Mouse (Mus musculus): ENCODE measurements around the gene Dlg1. TPM values are rescaled to one million over a fixed set of nuclear protein-coding genes. Genes with fewer than 3 reads are reported as not detected.
A peak's percentile ranks its signal among the peaks of the same experiment; 100 is the strongest.

Gene Dlg1
- total RNA-seq, 1 experiment: 70.3 TPM

DNA sequence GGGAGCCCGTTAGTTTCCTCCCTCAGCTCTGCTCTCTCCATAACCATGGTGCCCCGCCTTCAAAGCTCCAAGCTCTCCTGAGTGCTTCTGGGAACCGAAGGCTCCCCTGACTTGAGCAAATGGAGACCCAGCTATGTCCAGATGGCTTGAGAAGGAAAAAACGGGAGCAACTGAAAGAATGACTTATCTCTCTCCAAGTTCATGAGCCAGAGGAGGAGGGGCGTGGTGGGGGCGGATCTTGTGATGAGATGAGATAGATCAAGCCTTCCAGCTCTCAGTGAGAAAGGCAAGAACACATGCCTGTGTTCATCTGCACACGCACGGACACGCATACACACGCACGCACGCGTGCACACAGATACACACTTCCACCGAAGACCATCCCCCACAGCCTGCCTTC lies 220.1 kb downstream of the Dlg1 start:
- Histone ChIP-seq H3K4me3 (ENCODE audit: insufficient read depth in 1 of 2, low read depth in 1 of 2, low read length in 2 of 2, poor library complexity in 1 of 2, severe bottlenecking in 1 of 2) (peak overlapping the region in 1 of 2 experiments; percentile 8; a peak in 1 of 4 replicates), H3K9me3 (ENCODE audit: control insufficient read depth, insufficient read depth, low read depth, low read length) (no peaks in the 10 kb centered on the region), H3K36me3 (ENCODE audit: control insufficient read depth, insufficient read depth, low read length, poor library complexity, severe bottlenecking) (no peaks in the 10 kb centered on the region), H3K4me1 (ENCODE audit: control insufficient read depth in 2 of 2, insufficient read depth in 2 of 2, low read length in 2 of 2, poor library complexity in 1 of 2) (peaks cover 7 to 18% of the 10 kb centered on the region in 2 experiments; a peak in 2 of 4 replicates), H3K27ac (ENCODE audit: insufficient read depth, low read depth, low read length, poor library complexity, severe bottlenecking) (no peak overlapping the region), H3K9ac (ENCODE audit: insufficient read depth, low read depth, low read length, poor library complexity, severe bottlenecking) (no peak overlapping the region)
- in situ Hi-C loops (cut with MboI; ENCODE audit: low sequenced_read_pairs in 2 of 2, unreplicated experiment in 2 of 2): no loop called here
- no peak for DNase-seq (ENCODE audit: low read depth, low spot score)
- TF ChIP-seq HCFC1 (IDR thresholded peaks at IDR 0.05; ENCODE audit: borderline replicate concordance, insufficient read depth, low read length) (no peak), ZC3H11A (IDR thresholded peaks at IDR 0.05; ENCODE audit: borderline replicate concordance, low read depth, low read length) (no peak), ZNF384 (IDR thresholded peaks at IDR 0.05; ENCODE audit: low read depth, low read length) (no peak), MAFK (IDR thresholded peaks at IDR 0.05; ENCODE audit: insufficient read depth, low read depth, low read length) (no peak)

DNA sequence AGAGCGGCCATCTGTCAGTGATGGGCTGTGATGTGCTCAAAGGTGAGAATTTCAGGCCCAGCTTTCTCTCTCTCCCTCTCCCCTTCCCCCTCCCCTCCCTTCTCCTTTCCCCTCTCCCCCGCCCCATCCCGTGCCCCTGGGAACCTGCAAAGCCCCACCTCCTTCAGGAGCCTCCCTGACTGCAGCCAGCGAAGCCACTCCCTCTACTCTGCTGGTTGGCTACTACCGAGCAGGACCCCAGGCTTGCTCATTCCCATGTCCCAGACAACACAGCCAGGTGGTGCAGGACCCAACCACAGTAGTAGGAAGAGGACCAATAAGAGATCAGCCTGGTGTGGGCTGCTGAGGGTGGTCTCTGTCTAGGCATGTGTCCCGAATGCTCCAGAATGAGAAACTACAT lies 220.7 kb downstream of the Dlg1 start:
- H3K36me3 ChIP-seq (ENCODE audit: control insufficient read depth, insufficient read depth, low read length, poor library complexity, severe bottlenecking): no peaks in the 10 kb centered on the region
- H3K27ac ChIP-seq (ENCODE audit: insufficient read depth, low read depth, low read length, poor library complexity, severe bottlenecking): no peak overlapping the region
- H3K4me3 ChIP-seq (ENCODE audit: insufficient read depth in 1 of 2, low read depth in 1 of 2, low read length in 2 of 2, poor library complexity in 1 of 2, severe bottlenecking in 1 of 2): peak overlapping the region; percentile 8 to 46; a peak in 3 of 4 replicates
- TF ChIP-seq CHD2 (IDR thresholded peaks at IDR 0.05; ENCODE audit: low read depth, low read length): no peak
- no peak for TF ChIP-seq ZC3H11A (IDR thresholded peaks at IDR 0.05; ENCODE audit: borderline replicate concordance, low read depth, low read length)
- TF ChIP-seq MAFK (IDR thresholded peaks at IDR 0.05; ENCODE audit: insufficient read depth, low read depth, low read length): no peak
- no peak for TF ChIP-seq ZNF384 (IDR thresholded peaks at IDR 0.05; ENCODE audit: low read depth, low read length)
- TF ChIP-seq HCFC1 (IDR thresholded peaks at IDR 0.05; ENCODE audit: borderline replicate concordance, insufficient read depth, low read length): no peak
- DNase-seq (ENCODE audit: low read depth, low spot score): no peak
- no peak overlapping the region for H3K9ac ChIP-seq (ENCODE audit: insufficient read depth, low read depth, low read length, poor library complexity, severe bottlenecking)
- in situ Hi-C loops (cut with MboI; ENCODE audit: low sequenced_read_pairs in 2 of 2, unreplicated experiment in 2 of 2): no loop called here
- H3K4me1 ChIP-seq (ENCODE audit: control insufficient read depth in 2 of 2, insufficient read depth in 2 of 2, low read length in 2 of 2, poor library complexity in 1 of 2): peaks cover 7 to 16% of the 10 kb centered on the region in 2 experiments; a peak in 2 of 4 replicates
- no peaks in the 10 kb centered on the region for H3K9me3 ChIP-seq (ENCODE audit: control insufficient read depth, insufficient read depth, low read depth, low read length)

DNA sequence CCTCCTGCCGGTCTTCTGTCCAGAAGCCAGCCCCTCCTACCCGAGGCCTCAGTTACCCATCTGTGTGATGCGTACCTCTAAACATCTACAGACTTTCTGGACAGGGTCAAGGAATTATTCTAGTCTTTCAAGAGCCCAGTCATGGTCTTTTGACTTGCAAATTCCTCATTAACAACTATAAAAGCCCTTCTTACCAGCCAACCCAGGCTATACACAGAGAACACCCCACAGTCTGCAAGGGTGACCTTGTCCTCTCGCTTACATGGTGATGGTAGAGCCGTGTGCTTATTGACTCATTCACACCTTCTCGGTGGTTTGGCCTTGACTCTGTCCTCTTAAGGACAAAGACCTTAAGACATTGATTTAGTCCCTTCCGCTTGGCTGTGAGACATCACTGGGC lies 227.7 kb downstream of the Dlg1 start:
- in situ Hi-C loops (cut with MboI; ENCODE audit: low sequenced_read_pairs in 2 of 2, unreplicated experiment in 2 of 2): no loop called here

DNA sequence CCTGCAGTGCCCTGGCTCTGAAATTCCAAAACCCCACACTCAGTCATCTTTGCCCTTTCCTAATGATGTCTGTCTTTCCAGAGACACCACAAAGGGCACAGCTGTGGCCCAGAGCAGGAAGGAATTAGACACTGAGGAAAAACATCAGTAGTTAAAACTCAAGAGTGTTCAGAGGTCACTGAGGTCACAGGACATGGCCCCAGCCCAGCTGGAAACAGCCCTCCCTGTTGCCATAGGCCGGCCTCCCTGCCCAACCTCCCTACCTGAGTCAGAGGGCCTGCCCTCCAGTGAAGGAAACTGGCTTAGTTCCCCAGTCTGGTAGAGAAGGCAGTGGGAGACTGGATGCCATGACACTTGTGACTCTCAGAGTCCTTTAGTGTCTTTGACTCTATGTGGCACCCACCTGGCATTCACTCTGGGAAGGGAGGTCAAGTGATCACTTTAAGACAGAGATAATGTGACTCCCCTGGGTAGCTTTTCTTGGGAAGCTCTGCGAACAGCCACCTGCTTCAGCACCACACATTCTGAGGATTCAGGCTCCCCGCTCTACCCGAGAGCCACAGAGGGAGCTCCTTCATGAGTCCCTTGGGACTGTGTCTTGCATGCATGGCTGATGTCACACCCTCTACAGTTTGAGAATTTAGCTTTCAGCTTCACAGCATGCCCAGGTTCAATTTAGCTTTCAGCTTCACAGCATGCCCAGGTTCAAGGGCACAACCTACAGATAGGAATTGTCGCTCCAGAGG lies 230.3 kb downstream of the Dlg1 start:
- Histone ChIP-seq H3K9ac (ENCODE audit: insufficient read depth, low read depth, low read length, poor library complexity, severe bottlenecking) (no peak overlapping the region), H3K36me3 (ENCODE audit: control insufficient read depth, insufficient read depth, low read length, poor library complexity, severe bottlenecking) (no peaks in the 10 kb centered on the region), H3K9me3 (ENCODE audit: control insufficient read depth, insufficient read depth, low read depth, low read length) (no peaks in the 10 kb centered on the region), H3K4me1 (ENCODE audit: control insufficient read depth in 2 of 2, insufficient read depth in 2 of 2, low read length in 2 of 2, poor library complexity in 1 of 2) (peaks cover 7 to 48% of the 10 kb centered on the region in 2 experiments; a peak in 3 of 4 replicates), H3K27ac (ENCODE audit: insufficient read depth, low read depth, low read length, poor library complexity, severe bottlenecking) (no peak overlapping the region), H3K4me3 (ENCODE audit: insufficient read depth in 1 of 2, low read depth in 1 of 2, low read length in 2 of 2, poor library complexity in 1 of 2, severe bottlenecking in 1 of 2) (no peak overlapping the region)
- in situ Hi-C loops (cut with MboI; ENCODE audit: low sequenced_read_pairs in 2 of 2, unreplicated experiment in 2 of 2): no loop called here
- TF ChIP-seq MAFK (IDR thresholded peaks at IDR 0.05; ENCODE audit: insufficient read depth, low read depth, low read length) (no peak), CHD2 (IDR thresholded peaks at IDR 0.05; ENCODE audit: low read depth, low read length) (no peak), ZC3H11A (IDR thresholded peaks at IDR 0.05; ENCODE audit: borderline replicate concordance, low read depth, low read length) (no peak), ZNF384 (IDR thresholded peaks at IDR 0.05; ENCODE audit: low read depth, low read length) (no peak), HCFC1 (IDR thresholded peaks at IDR 0.05; ENCODE audit: borderline replicate concordance, insufficient read depth, low read length) (no peak)
- no peak for DNase-seq (ENCODE audit: low read depth, low spot score)

More for the DNA sequence above, 227.7 kb downstream of the Dlg1 start:
- H3K9me3 ChIP-seq (ENCODE audit: control insufficient read depth, insufficient read depth, low read depth, low read length): no peaks in the 10 kb centered on the region
- no peaks in the 10 kb centered on the region for H3K36me3 ChIP-seq (ENCODE audit: control insufficient read depth, insufficient read depth, low read length, poor library complexity, severe bottlenecking)
- peak; percentile 74 for TF ChIP-seq MAFK (IDR thresholded peaks at IDR 0.05; ENCODE audit: insufficient read depth, low read depth, low read length)
- no peak for TF ChIP-seq HCFC1 (IDR thresholded peaks at IDR 0.05; ENCODE audit: borderline replicate concordance, insufficient read depth, low read length)
- no peak overlapping the region for H3K4me3 ChIP-seq (ENCODE audit: insufficient read depth in 1 of 2, low read depth in 1 of 2, low read length in 2 of 2, poor library complexity in 1 of 2, severe bottlenecking in 1 of 2)
- DNase-seq (ENCODE audit: low read depth, low spot score): no peak
- H3K4me1 ChIP-seq (ENCODE audit: control insufficient read depth in 2 of 2, insufficient read depth in 2 of 2, low read length in 2 of 2, poor library complexity in 1 of 2): peaks cover 10 to 48% of the 10 kb centered on the region in 2 experiments; a peak in 3 of 4 replicates
- H3K9ac ChIP-seq (ENCODE audit: insufficient read depth, low read depth, low read length, poor library complexity, severe bottlenecking): no peak overlapping the region
- no peak overlapping the region for H3K27ac ChIP-seq (ENCODE audit: insufficient read depth, low read depth, low read length, poor library complexity, severe bottlenecking)

All from ES-E14 (cell line).